Comparison of ENCODE assay signal across 8 mouse cellular contexts in the genomic region with DNA sequence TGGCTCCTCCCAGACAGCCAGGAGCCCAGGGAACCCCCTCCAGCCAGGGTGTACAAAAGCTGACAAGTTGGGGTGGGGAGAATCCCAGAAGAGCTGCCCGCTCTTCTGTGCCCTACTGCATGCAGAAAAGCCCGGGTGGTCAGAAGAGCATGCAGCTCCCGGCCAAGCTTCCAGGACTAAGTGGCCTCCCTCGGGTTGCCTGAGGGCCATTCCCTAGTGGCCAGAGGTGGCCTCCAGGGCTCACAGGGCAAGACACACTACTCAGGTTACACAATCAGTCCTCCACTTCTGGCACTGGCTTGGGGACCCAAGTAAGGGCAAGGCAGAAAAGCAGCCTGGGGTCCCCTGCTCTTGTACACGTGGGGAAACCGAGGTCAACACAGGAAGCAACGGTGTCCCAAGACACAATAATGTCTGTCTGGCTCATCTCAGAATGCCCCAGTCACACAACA. TPM values are rescaled to one million over a fixed set of nuclear protein-coding genes. Genes with fewer than 3 reads are reported as not detected.
DNase-seq lines count a peak whose midpoint lies in the region; ATAC-seq lines count a peak whose summit lies in the region.

No protein-coding gene starts in this region.

- no peaks in the 10 kb centered on the region for H3K36me3 ChIP-seq in embryonic facial prominence, embryonic 14.5 days (ENCODE audit: control insufficient read depth, insufficient read depth, low read length)
- H3K36me3 ChIP-seq in intestine, embryonic 15.5 days, result no peaks in the 10 kb centered on the region
- H3K36me3 ChIP-seq in neural tube, embryonic 11.5 days (ENCODE audit: control insufficient read depth, insufficient read depth, low read length), result no peaks in the 10 kb centered on the region

- peak overlapping the region; percentile 80 for H3K4me3 ChIP-seq in embryonic facial prominence, embryonic 14.5 days (ENCODE audit: low read depth, low read length)
- 0 out of 2 replicates have a peak overlapping the region, but pooled peaks have one; percentile 2 for H3K4me3 ChIP-seq in intestine, embryonic 15.5 days (replicated peaks)
- H3K4me3 ChIP-seq in neural tube, embryonic 11.5 days (ENCODE audit: low read depth, low read length), result peak overlapping the region; percentile 71

- no peak for ATAC-seq in embryonic facial prominence, embryonic 14.5 days (ENCODE audit: low read depth)
- no peak for ATAC-seq in intestine, embryonic 15.5 days
- ATAC-seq in neural tube, embryonic 11.5 days (ENCODE audit: insufficient read depth, low FRiP score, low TSS enrichment), result no peak

- H3K9me3 ChIP-seq in embryonic facial prominence, embryonic 14.5 days (ENCODE audit: control insufficient read depth, low read length), result no peaks in the 10 kb centered on the region
- no peaks in the 10 kb centered on the region for H3K9me3 ChIP-seq in intestine, embryonic 15.5 days
- H3K9me3 ChIP-seq in neural tube, embryonic 11.5 days (ENCODE audit: control insufficient read depth, low read length), result no peaks in the 10 kb centered on the region

- no peaks in the 10 kb centered on the region for H3K27me3 ChIP-seq in embryonic facial prominence, embryonic 14.5 days (replicated peaks; ENCODE audit: control insufficient read depth, insufficient read depth, low read length)
- 0 out of 2 replicates have a peak, but pooled peaks cover 4% of the 10 kb centered on the region for H3K27me3 ChIP-seq in intestine, embryonic 15.5 days (replicated peaks)
- no peaks in the 10 kb centered on the region for H3K27me3 ChIP-seq in neural tube, embryonic 11.5 days (ENCODE audit: control insufficient read depth, insufficient read depth, low read length)

- no peak overlapping the region for H3K27ac ChIP-seq in embryonic facial prominence, embryonic 14.5 days (replicated peaks; ENCODE audit: low read depth, low read length)
- H3K27ac ChIP-seq in intestine, embryonic 15.5 days, result no peak overlapping the region
- no peak overlapping the region for H3K27ac ChIP-seq in neural tube, embryonic 11.5 days (ENCODE audit: low read depth, low read length)

- H3K4me1 ChIP-seq in embryonic facial prominence, embryonic 14.5 days (ENCODE audit: control insufficient read depth, insufficient read depth, low read length), result peaks cover 13% of the 10 kb centered on the region
- peaks cover 17% of the 10 kb centered on the region for H3K4me1 ChIP-seq in intestine, embryonic 15.5 days (replicated peaks)
- peaks cover 22% of the 10 kb centered on the region for H3K4me1 ChIP-seq in neural tube, embryonic 11.5 days (ENCODE audit: control insufficient read depth, insufficient read depth, low read length)

- H3K4me2 ChIP-seq in embryonic facial prominence, embryonic 14.5 days (ENCODE audit: low read depth, low read length), result peak overlapping the region; percentile 94
- peak overlapping the region; percentile 98 for H3K4me2 ChIP-seq in intestine, embryonic 15.5 days (replicated peaks)
- H3K4me2 ChIP-seq in neural tube, embryonic 11.5 days (ENCODE audit: low read depth), result peak overlapping the region; percentile 95

- peak overlapping the region; percentile 83 for H3K9ac ChIP-seq in embryonic facial prominence, embryonic 14.5 days (ENCODE audit: low read depth, low read length)
- no peak overlapping the region for H3K9ac ChIP-seq in intestine, embryonic 15.5 days
- peak overlapping the region; percentile 16; the same call in 1 of the 2 replicates for H3K9ac ChIP-seq in neural tube, embryonic 11.5 days (ENCODE audit: low read length)

- peak; percentile 26 to 48 for DNase-seq in layer of hippocampus, postnatal 10 days (ENCODE audit: low spot score in 2 of 2)
- DNase-seq in layer of hippocampus, postnatal 25 days (ENCODE audit: extremely low spot score in 1 of 2, low spot score in 1 of 2), result no peak
- DNase-seq in embryonic facial prominence, embryonic 14.5 days (ENCODE audit: low spot score), result peak; percentile 22
- no peak for DNase-seq in neural tube, embryonic 11.5 days (ENCODE audit: low spot score)
- no peak for DNase-seq in thymus, postnatal 4 days
- DNase-seq in left cerebral cortex, adult 18-20 months (ENCODE audit: low spot score in 2 of 2), result no peak
- DNase-seq in ovary, postnatal 14 days (ENCODE audit: low spot score), result no peak

- WGBS in embryonic facial prominence, embryonic 14.5 days, result 18% methylated on average over 7 of the region's 7 CpGs
- 44% methylated on average over 7 of the region's 7 CpGs for WGBS in intestine, embryonic 15.5 days
- WGBS in neural tube, embryonic 11.5 days, result 23% methylated on average over 7 of the region's 7 CpGs

RNA-seq across cellular contexts. Expression of a gene that starts 1.9 kb away (rescaled TPM):
- total RNA-seq in layer of hippocampus, postnatal 10 days (2021), result 10 to 100 TPM; 76.6 to 86.9 TPM
- total RNA-seq in layer of hippocampus, postnatal 25 days (2021), result 10 to 100 TPM; 75.4 to 85.2 TPM
- polyA plus RNA-seq in embryonic facial prominence, embryonic 14.5 days (2014; fragmentation: Nextera tagmentation; extraction: Ambion mirVana), result 22.7 and 26.6 TPM in 2 replicates
- polyA plus RNA-seq in intestine, embryonic 15.5 days (2015; fragmentation: Nextera tagmentation; extraction: Ambion mirVana), result 9.6 and 10.6 TPM in 2 replicates
- 28.9 and 31.9 TPM in 2 replicates for polyA plus RNA-seq in neural tube, embryonic 11.5 days (2014; fragmentation: Nextera tagmentation; extraction: Ambion mirVana)
- total RNA-seq in left cerebral cortex, adult 18-20 months (2021), result 100 to 1,000 TPM in 1 of 2 experiments, 10 to 100 TPM in 1; 91.3 to 104 TPM

Comparison
In these comparisons a context has a peak if more than half of its experiments do, and no peak if none do; other contexts are left out.
1. DNase-seq: peak in layer of hippocampus, postnatal 10 days (2 of 2) and embryonic facial prominence, embryonic 14.5 days (single experiment); none in layer of hippocampus, postnatal 25 days (0 of 2), neural tube, embryonic 11.5 days (single experiment), thymus, postnatal 4 days (single experiment), left cerebral cortex, adult 18-20 months (0 of 2) and ovary, postnatal 14 days (single experiment).
2. H3K4me3 ChIP-seq: peak in every context shown above with its lines; median percentile 80 in embryonic facial prominence, embryonic 14.5 days; 71 in neural tube, embryonic 11.5 days; 2 in intestine, embryonic 15.5 days.
3. Peak in every context shown above with its lines, with median percentiles within 50 percentile points of each other: H3K4me2 ChIP-seq.